ENCODE assay signal across 19 mouse cellular contexts in the genomic region with DNA sequence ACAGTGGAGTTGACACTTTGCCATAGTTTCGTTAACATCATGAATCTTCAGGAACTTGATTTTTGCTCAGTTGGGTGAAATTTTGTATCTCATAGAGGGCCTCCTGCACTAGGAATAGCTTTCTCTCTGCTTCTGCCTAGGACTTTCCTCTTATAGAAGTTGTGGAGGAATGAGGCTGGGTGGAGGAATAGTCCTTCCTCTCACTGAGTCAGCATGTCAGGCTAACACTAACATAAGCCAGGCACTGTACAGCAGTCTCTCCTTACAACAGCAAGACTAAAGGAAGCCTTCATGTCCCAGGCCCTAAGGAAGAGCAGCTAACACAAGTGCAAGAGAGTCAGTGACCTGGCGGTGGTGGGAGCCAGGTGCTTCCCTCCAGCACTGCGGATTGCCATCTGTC. TPM values are rescaled to one million over a fixed set of nuclear protein-coding genes. Genes with fewer than 3 reads are reported as not detected.
DNase-seq lines count a peak whose midpoint lies in the region; ATAC-seq and TF ChIP-seq lines count a peak whose summit lies in the region.
"Had no signal": no experiment of that assay in that cellular context is flagged by ENCODE, and none has a peak within 500 bp of the region (broad histone marks: within the 10 kb centered on the region; RNA-seq: fewer than 3 reads in every experiment).

No protein-coding gene starts in this region.

- 73% methylated on average over 3 of the region's 3 CpGs for WGBS in heart, embryonic 12.5 days
- 68% methylated on average over 3 of the region's 3 CpGs for WGBS in heart, adult 2 months

- H3K4me1 ChIP-seq in heart, embryonic 12.5 days (replicated peaks), result peaks cover 49% of the 10 kb centered on the region
- peaks cover 24% of the 10 kb centered on the region for H3K4me1 ChIP-seq in heart, adult 2 months (ENCODE audit: control insufficient read depth, insufficient read depth, low read length)
- H3K4me1 ChIP-seq in cortical plate, adult 2 months (ENCODE audit: control insufficient read depth, insufficient read depth, low read length), result peaks cover 29% of the 10 kb centered on the region

- no peak overlapping the region for H3K9ac ChIP-seq in heart, embryonic 12.5 days
- no peak overlapping the region for H3K9ac ChIP-seq in heart, adult 2 months (ENCODE audit: low read depth, low read length)
- H3K9ac ChIP-seq: embryonic facial prominence, embryonic 12.5 days; forebrain, embryonic 15.5 days; heart, embryonic 15.5 days; hindbrain, embryonic 13.5 days; intestine, embryonic 15.5 days had no signal

- no peak overlapping the region for H3K4me2 ChIP-seq in heart, embryonic 12.5 days
- H3K4me2 ChIP-seq: embryonic facial prominence, embryonic 12.5 days; forebrain, embryonic 15.5 days; heart, embryonic 15.5 days; hindbrain, embryonic 13.5 days; intestine, embryonic 15.5 days had no signal

- TF ChIP-seq CTCF in heart, adult 2 months (IDR thresholded peaks at IDR 0.05), result no peak
- no peak for TF ChIP-seq CTCF in left cerebral cortex, adult 2 months (IDR thresholded peaks at IDR 0.05)
- no peak for TF ChIP-seq CTCF in cortical plate, adult 2 months (IDR thresholded peaks at IDR 0.05; ENCODE audit: extremely low read depth, insufficient read depth, low read length)

- TF ChIP-seq POLR2A in heart, adult 2 months (IDR thresholded peaks at IDR 0.05; ENCODE audit: insufficient read depth, low read depth, low read length), result no peak
- TF ChIP-seq POLR2A in cortical plate, adult 2 months (IDR thresholded peaks at IDR 0.05; ENCODE audit: extremely low read depth, insufficient read depth, low read length), result no peak

- peak overlapping the region; percentile 54 for H3K27ac ChIP-seq in heart, embryonic 12.5 days (ENCODE audit: poor library complexity, severe bottlenecking)
- no peak overlapping the region for H3K27ac ChIP-seq in heart, adult 2 months
- peak overlapping the region; percentile 56; the same call in 1 of the 2 replicates for H3K27ac ChIP-seq in left cerebral cortex, adult 2 months
- H3K27ac ChIP-seq in cortical plate, adult 2 months (ENCODE audit: insufficient read depth, low read length), result peak overlapping the region; percentile 61; the same call in 1 of the 2 replicates
- H3K27ac ChIP-seq: embryonic facial prominence, embryonic 12.5 days; forebrain, embryonic 15.5 days; heart, embryonic 15.5 days; hindbrain, embryonic 13.5 days; hindbrain, postnatal 0 days; intestine, embryonic 15.5 days had no signal

- no peaks in the 10 kb centered on the region for H3K27me3 ChIP-seq in heart, embryonic 12.5 days (replicated peaks)
- H3K27me3 ChIP-seq in heart, adult 2 months (ENCODE audit: control insufficient read depth, insufficient read depth, low read length), result no peaks in the 10 kb centered on the region
- H3K27me3 ChIP-seq: embryonic facial prominence, embryonic 12.5 days; forebrain, embryonic 15.5 days; heart, embryonic 15.5 days; hindbrain, embryonic 13.5 days; intestine, embryonic 15.5 days had no signal

- TF ChIP-seq EP300 in heart, adult 2 months (IDR thresholded peaks at IDR 0.05; ENCODE audit: insufficient read depth, low read depth, low read length), result no peak

- 0 out of 2 replicates have a peak, but pooled peaks have one; percentile 48 for ATAC-seq in heart, embryonic 12.5 days (ENCODE audit: insufficient number of reproducible peaks, low FRiP score)
- ATAC-seq: CD4-positive, CD25-positive, alpha-beta regulatory T cell, adult 4 months; forebrain, embryonic 15.5 days; hindbrain, postnatal 0 days; intestine, embryonic 15.5 days had no signal

- H3K4me3 ChIP-seq in heart, embryonic 12.5 days, result no peak overlapping the region
- no peak overlapping the region for H3K4me3 ChIP-seq in heart, adult 2 months
- H3K4me3 ChIP-seq in left cerebral cortex, adult 2 months, result no peak overlapping the region
- H3K4me3 ChIP-seq in cortical plate, adult 2 months (ENCODE audit: insufficient read depth, low read length), result no peak overlapping the region
- H3K4me3 ChIP-seq: embryonic facial prominence, embryonic 12.5 days; forebrain, embryonic 15.5 days; heart, embryonic 15.5 days; hindbrain, embryonic 13.5 days; intestine, embryonic 15.5 days had no signal

- H3K9me3 ChIP-seq in heart, embryonic 12.5 days (replicated peaks), result no peaks in the 10 kb centered on the region
- H3K9me3 ChIP-seq: embryonic facial prominence, embryonic 12.5 days; forebrain, embryonic 15.5 days; G1E; heart, embryonic 15.5 days; hindbrain, embryonic 13.5 days; intestine, embryonic 15.5 days had no signal

- intact Hi-C loops in heart, adult 2 months (cut with DNase I), result no loop called here
- intact Hi-C loops in left cerebral cortex, adult 2 months (cut with DNase I), result loop anchor here (1.0 kb wide), 1 partner anchor 15 kb away; no protein-coding TSS in a partner anchor

- peaks cover 5% of the 10 kb centered on the region for H3K79me2 ChIP-seq in heart, adult 2 months (replicated peaks; ENCODE audit: control insufficient read depth, insufficient read depth, low read length)

- H3K36me3 ChIP-seq in heart, embryonic 12.5 days, result no peaks in the 10 kb centered on the region
- peaks cover 20% of the 10 kb centered on the region for H3K36me3 ChIP-seq in heart, adult 2 months (ENCODE audit: control insufficient read depth, insufficient read depth, low read length)
- H3K36me3 ChIP-seq: embryonic facial prominence, embryonic 12.5 days; forebrain, embryonic 15.5 days; G1E; heart, embryonic 15.5 days; hindbrain, embryonic 13.5 days; intestine, embryonic 15.5 days had no signal

- no peak for DNase-seq in heart, adult 2 months
- DNase-seq in left cerebral cortex, adult 2 months (ENCODE audit: extremely low spot score in 1 of 2, low spot score in 2 of 2), result no peak
- no peak for DNase-seq in left cerebral cortex, adult 18-20 months (ENCODE audit: low spot score in 2 of 2)
- peak; percentile 76 for DNase-seq in brain, adult 2 months (ENCODE audit: low read depth, low spot score)
- no peak for DNase-seq in B cell, adult 2 months
- DNase-seq: cerebellum, adult 11-12 months; cerebellum, adult 9-10 months; gastrocnemius, postnatal 14 days; heart, postnatal 14 days had no signal

RNA-seq across cellular contexts. Expression of gene Fam171a1, which starts 43.0 kb away (rescaled TPM):
- 32.8 and 34.3 TPM in 2 replicates for polyA plus RNA-seq in heart, embryonic 12.5 days (2016; fragmentation: Nextera tagmentation; extraction: Ambion mirVana)
- 10 to 100 TPM; 14.1 to 14.3 TPM for total RNA-seq in heart, adult 2 months (2021)
- polyA plus RNA-seq in heart, adult 2 months (2012; rRNA removed), result 10.8 and 19.2 TPM in 2 replicates
- total RNA-seq in left cerebral cortex, adult 2 months (2021), result 10 to 100 TPM; 71.5 to 72.8 TPM
- 10 to 100 TPM; 70.5 to 76.8 TPM for total RNA-seq in left cerebral cortex, adult 18-20 months (2021)
- 41.3 and 42.6 TPM in 2 replicates for polyA plus RNA-seq in cortical plate, adult 2 months (2012; rRNA removed)
- polyA plus RNA-seq: CD4-positive, CD25-positive, alpha-beta regulatory T cell, adult 4 months; G1E had no signal

Comparison
In these comparisons a context has a peak if more than half of its experiments do, and no peak if none do; other contexts are left out.
1. RNA of gene Fam171a1, which starts 43.0 kb away (total RNA-seq): 70.5 to 76.8 TPM in left cerebral cortex, adult 18-20 months and 71.5 to 72.8 TPM in left cerebral cortex, adult 2 months; 14.1 to 14.3 TPM in heart, adult 2 months; every median in the first group is over 4 times any median in the second.